Mouse (Mus musculus) C2C12 (cell line): ENCODE results near the gene Zfc3h1. TPM values are rescaled to one million over a fixed set of nuclear protein-coding genes. Genes with fewer than 3 reads are reported as not detected.

Source experiments
- H3K27me3 ChIP-seq: one replicate; pipeline ENCODE4 v1.6.1; 2011; ENCODE audit not compliant: control insufficient read depth, insufficient read depth, insufficient read length
- H3K36me3 ChIP-seq: one replicate; pipeline ENCODE4 v1.6.1; 2011; ENCODE audit not compliant: control insufficient read depth, insufficient read depth
- H3K4me3 ChIP-seq: one replicate; pipeline ENCODE4 v1.5.1; 2011; ENCODE audit warnings: mild to moderate bottlenecking, control low read depth; ENCODE audit not compliant: poor library complexity, insufficient read depth, severe bottlenecking
- H3K79me2 ChIP-seq: one replicate; pipeline ENCODE4 v1.6.1; 2011; ENCODE audit not compliant: control insufficient read depth, insufficient read depth
- H3K79me3 ChIP-seq: one replicate; pipeline ENCODE4 v1.6.1; 2011; ENCODE audit warnings: low read depth, control low read depth
- H3ac ChIP-seq: one replicate; pipeline ENCODE3; 2011; ENCODE audit warnings: low read depth; ENCODE audit not compliant: control insufficient read depth, insufficient read length
- CEBPB ChIP-seq: IDR thresholded peaks from one replicate; pipeline ENCODE4 v1.6.1; 2011; ENCODE audit warnings: low read depth, mild to moderate bottlenecking, control low read depth, moderate library complexity
- CTCF ChIP-seq: IDR thresholded peaks from one replicate; pipeline ENCODE4 v1.5.1; 2011; ENCODE audit not compliant: control insufficient read depth, insufficient read depth, insufficient read length
- FOSL1 ChIP-seq: IDR thresholded peaks from one replicate; pipeline ENCODE4 v1.8.0; 2011; ENCODE audit warnings: mild to moderate bottlenecking, low read length; ENCODE audit not compliant: poor library complexity, insufficient read depth, severe bottlenecking
- MAX ChIP-seq: IDR thresholded peaks from one replicate; pipeline ENCODE4 v1.6.1; 2011; ENCODE audit warnings: mild to moderate bottlenecking, control low read depth
- MYOD1 ChIP-seq: IDR thresholded peaks from one replicate; pipeline ENCODE4 v1.6.1; 2011; ENCODE audit warnings: low read depth; ENCODE audit not compliant: control insufficient read depth, insufficient read length
- MYOG ChIP-seq: IDR thresholded peaks from one replicate; pipeline ENCODE4 v1.6.1; 2011; ENCODE audit not compliant: control insufficient read depth, insufficient read length; ENCODE audit errors: extremely low read depth
- USF1 ChIP-seq: IDR thresholded peaks from one replicate; pipeline ENCODE4 v1.6.1; 2011; ENCODE audit warnings: low read depth, mild to moderate bottlenecking, control low read depth, moderate library complexity
- polyA plus RNA-seq: library from polyadenylated mRNA; unstranded; fragments of >200 nt; fragmentation: generic; extraction: Trizol; gene quantifications from one replicate; pipeline ENCODE4 v1.2.1, GENCODE M21; 2012; ENCODE audit warnings: missing spikeins

Gene Zfc3h1
- polyA plus RNA-seq, 1 experiment, result 5.9 TPM

- TF ChIP-seq USF1 (no peak), FOSL1 (no peak), CEBPB (no peak), MAX (no peak), MYOG (no peak), CTCF (no peak), MYOD1 (no peak)
- no peak overlapping the region for H3K4me3 ChIP-seq
- no peaks in the 10 kb centered on the region for H3K36me3 ChIP-seq
- H3K79me3 ChIP-seq, result no peaks in the 10 kb centered on the region
- H3K27me3 ChIP-seq, result no peaks in the 10 kb centered on the region
- no peaks in the 10 kb centered on the region for H3K79me2 ChIP-seq
- no peak overlapping the region for H3ac ChIP-seq
These were observed 90.3 kb downstream of the Zfc3h1 start for GRCm38 (mm10) chr10:115475000-115475550.

- H3K27me3 ChIP-seq, result no peaks in the 10 kb centered on the region
- no peaks in the 10 kb centered on the region for H3K79me3 ChIP-seq
- TF ChIP-seq CTCF, result no peak
- no peak for TF ChIP-seq FOSL1
- no peak for TF ChIP-seq MAX
- TF ChIP-seq CEBPB, result no peak
- no peak for TF ChIP-seq MYOG
- TF ChIP-seq MYOD1, result no peak
- no peak for TF ChIP-seq USF1
- no peak overlapping the region for H3ac ChIP-seq
- no peaks in the 10 kb centered on the region for H3K79me2 ChIP-seq
- H3K4me3 ChIP-seq, result no peak overlapping the region
- H3K36me3 ChIP-seq, result no peaks in the 10 kb centered on the region
These were observed 91.7 kb downstream of the Zfc3h1 start for GRCm38 (mm10) chr10:115476506-115476905.

GRCm38 (mm10) chr10:115478441-115479141 is 93.8 kb downstream of the Zfc3h1 start:
- H3K4me3 ChIP-seq, result no peak overlapping the region
- no peaks in the 10 kb centered on the region for H3K79me3 ChIP-seq
- TF ChIP-seq CTCF (no peak), CEBPB (no peak), MYOG (no peak), MAX (no peak), FOSL1 (no peak), USF1 (no peak), MYOD1 (no peak)

More at GRCm38 (mm10) chr10:115478441-115479141, 93.8 kb downstream of the Zfc3h1 start:
- no peak overlapping the region for H3ac ChIP-seq
- no peaks in the 10 kb centered on the region for H3K79me2 ChIP-seq
- no peaks in the 10 kb centered on the region for H3K27me3 ChIP-seq
- H3K36me3 ChIP-seq, result no peaks in the 10 kb centered on the region

Other genes starting within 250 kb of the Zfc3h1 start
- gene Tph2, start 199.9 kb upstream of the Zfc3h1 start, polyA plus RNA-seq, result 0.73 TPM
- 16.0 TPM for gene Tbc1d15, start 133.5 kb upstream of the Zfc3h1 start, polyA plus RNA-seq
- gene Rab21, start 69.4 kb upstream of the Zfc3h1 start, polyA plus RNA-seq, result 22.9 TPM
- gene Tmem19, start 22.5 kb upstream of the Zfc3h1 start, polyA plus RNA-seq, result 16.6 TPM
- gene Thap2, start 516 bp upstream of the Zfc3h1 start, polyA plus RNA-seq, result 4.8 TPM
- not detected for gene A930009A15Rik, start 185.0 kb downstream of the Zfc3h1 start, polyA plus RNA-seq
- gene Lgr5, start 202.8 kb downstream of the Zfc3h1 start, polyA plus RNA-seq, result 0.04 TPM